Mouse (Mus musculus) granulocyte monocyte progenitor cell, adult 5-6 weeks (primary cell): ENCODE results near the gene Hoxd10. TPM values are rescaled to one million over a fixed set of nuclear protein-coding genes. Genes with fewer than 3 reads are reported as not detected.
A peak's percentile ranks its signal among the peaks of the same experiment; 100 is the strongest.

Experiments
- ATAC-seq: replicated peaks from 2 replicates; pipeline ENCODE4 v1.8.0; 2016; ENCODE audit warnings: mild to moderate bottlenecking, moderate TSS enrichment, inconsistent platforms; ENCODE audit not compliant: poor library complexity, severe bottlenecking
- total RNA-seq, 2 experiments: library from RNA; stranded (forward) in 1 of 2; stranded (reverse) in 1 of 2; fragments of 200-712, 200-1000 nt in 1 of 2; fragments of >200 nt in 1 of 2; fragmentation: Nextera tagmentation in 1 of 2; gene quantifications; 2 replicates each; pipeline ENCODE4 v1.2.3; 2014 to 2017

Gene Hoxd10
- total RNA-seq, 2 experiments from 2014 or later: not detected

DNA sequence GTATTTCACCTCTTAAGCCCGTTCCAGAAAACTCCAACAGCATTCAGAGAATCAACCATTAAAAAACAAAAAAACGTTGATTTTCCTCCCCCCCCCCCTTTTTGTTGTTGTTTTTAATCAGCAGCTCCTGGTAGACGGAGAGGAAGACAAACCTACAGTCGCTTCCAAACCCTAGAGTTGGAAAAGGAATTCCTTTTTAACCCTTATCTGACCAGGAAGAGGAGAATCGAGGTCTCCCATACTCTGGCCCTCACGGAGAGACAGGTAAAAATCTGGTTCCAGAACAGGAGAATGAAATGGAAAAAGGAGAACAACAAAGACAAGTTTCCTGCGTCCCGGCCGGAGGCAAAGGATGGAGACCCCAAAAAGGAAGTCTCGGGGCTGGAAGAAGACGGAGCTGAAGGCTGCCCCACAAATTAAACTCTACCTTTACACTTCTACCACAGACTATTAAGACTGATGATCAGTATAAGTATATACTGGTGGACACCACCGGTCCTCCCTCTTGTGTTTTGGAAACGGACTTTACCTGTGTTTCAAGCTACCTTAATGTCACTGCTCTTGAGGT lies 14.8 kb downstream of the Hoxd10 start:
- no peak for ATAC-seq

DNA sequence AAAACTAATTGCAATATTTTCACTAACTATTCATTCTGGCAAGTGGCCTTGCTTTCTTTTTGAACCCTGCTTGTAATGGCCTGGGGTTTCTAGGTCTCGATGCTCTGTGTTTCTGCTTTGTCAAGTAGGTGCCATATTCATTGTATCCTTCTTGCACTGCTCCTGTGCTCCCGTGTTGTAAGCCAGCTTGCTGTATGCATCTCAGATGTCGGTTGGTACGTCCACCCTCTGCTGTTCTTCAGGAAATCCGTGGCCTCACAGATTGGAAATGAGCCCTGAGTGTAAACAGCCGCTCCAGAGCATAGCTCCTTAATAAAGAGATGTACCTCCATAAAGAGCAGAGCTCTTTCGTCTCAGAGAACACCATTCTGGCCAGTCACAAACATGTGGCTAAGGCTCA lies 15.9 kb downstream of the Hoxd10 start:
- ATAC-seq: no peak

GRCm38 (mm10) chr2:74708676-74709075 lies 17.0 kb downstream of the Hoxd10 start:
- ATAC-seq: no peak

- no peak for ATAC-seq
These were observed 18.0 kb downstream of the Hoxd10 start for GRCm38 (mm10) chr2:74709465-74710419.

- no peak for ATAC-seq
These were observed 19.3 kb downstream of the Hoxd10 start for GRCm38 (mm10) chr2:74710929-74711543.

GRCm38 (mm10) chr2:74711721-74712621 lies 20.2 kb downstream of the Hoxd10 start, which contains the start of the genes Hoxd3 and Hoxd4:
Hoxd3 (plus strand) TSS chr2:74711927.
Hoxd4 (plus strand) TSS chr2:74711929.
- ATAC-seq: no peak

DNA sequence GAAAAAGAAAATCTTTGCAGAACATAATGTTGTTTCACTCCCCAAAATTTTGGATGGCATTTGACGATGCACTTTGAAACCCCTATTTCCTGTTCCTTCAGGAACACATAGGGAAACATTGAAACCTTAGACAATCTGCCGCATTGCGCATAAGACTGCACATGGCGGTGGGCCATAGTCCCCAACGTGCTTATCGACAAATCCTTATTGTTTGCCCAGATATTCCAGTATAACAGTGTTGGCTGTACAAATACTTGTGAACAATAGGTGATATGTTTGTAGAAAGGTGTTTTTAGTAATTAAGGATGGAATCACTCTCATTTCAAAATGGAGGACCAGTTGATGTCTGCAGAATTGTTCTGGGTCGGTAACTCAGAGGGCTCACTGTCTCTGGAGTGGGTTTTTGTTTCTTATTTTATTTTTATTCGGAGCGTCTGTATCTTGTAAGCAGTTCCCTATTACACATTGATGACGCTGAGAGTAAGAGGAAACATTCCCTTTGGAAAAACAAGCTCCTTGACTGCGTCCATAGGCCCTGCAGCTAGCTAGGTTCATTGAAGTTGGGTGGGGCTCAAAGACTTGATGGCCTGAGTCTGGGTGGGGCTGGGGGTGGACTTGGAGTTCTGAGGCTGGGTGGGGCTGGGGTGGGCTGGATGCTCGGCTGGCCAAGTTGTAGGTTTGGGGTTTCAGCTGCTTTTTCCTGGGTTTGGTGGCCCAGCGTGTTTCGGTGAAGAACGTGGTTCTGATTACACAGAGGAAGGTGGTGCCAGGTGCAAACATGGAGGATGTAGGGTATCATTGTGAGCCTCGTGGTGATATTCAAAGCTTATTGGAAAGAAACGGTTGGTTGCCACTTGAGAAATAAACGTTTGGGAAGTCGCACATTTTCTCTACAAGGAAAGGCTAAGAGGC lies 21.8 kb downstream of the Hoxd10 start:
- ATAC-seq: no peak

GRCm38 (mm10) chr2:74714156-74714789 lies 22.5 kb downstream of the Hoxd10 start:
- ATAC-seq: no peak

DNA sequence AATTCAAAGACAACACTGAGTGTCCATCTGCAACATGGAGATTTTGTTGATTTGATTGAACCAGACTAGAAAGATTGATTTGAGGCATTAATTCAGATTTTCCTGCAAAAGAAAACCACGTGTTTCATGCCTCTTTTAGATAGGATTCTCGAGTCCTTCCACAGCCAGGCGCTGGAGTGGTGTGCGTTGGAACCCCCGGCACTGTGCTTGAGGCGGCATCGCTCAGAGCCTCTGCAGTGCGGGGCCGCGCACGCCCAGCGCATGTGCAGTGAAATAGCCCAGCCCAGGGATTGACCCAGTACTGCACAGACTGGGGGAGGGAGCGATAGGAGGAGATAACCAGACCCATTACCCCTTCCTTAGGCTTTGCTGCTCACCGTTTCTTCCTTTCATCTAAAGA lies 23.2 kb downstream of the Hoxd10 start:
- ATAC-seq: no peak

DNA sequence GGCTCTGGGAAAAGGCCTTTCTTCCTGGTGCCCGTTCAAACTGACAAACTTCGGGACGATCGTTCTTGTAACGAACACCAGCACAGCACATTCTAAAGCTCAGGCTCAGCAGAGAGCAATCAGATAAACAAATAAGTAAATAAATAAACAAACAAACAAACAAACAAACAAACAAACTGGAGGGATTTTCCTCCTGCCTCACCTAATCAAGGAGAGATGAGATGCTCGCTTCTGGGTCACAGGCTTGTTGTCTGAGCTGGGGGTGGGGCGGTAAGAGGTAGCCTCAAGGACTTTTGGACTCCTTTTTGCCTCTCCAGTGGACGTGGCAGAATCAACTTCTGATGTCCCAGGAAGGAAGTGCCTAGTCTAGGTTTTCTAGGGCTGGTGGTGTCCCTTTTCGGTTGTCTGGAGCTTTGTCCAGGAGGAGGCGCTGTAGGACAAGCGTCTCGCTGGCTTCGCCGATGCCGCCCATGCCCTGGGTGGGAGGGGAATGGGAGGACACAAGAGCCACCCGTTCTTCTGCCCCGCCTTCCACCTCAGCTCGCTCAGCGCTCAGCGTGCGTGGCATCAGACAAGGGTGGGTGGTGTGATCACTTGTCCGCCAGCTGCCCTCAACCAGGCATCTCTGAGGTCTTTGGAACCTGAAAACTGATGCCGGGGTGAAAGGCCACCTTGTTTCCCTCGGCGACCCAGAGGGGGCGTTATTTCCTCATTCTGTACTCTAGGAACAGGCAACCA lies 23.9 kb downstream of the Hoxd10 start:
- peak; percentile 94 for ATAC-seq

DNA sequence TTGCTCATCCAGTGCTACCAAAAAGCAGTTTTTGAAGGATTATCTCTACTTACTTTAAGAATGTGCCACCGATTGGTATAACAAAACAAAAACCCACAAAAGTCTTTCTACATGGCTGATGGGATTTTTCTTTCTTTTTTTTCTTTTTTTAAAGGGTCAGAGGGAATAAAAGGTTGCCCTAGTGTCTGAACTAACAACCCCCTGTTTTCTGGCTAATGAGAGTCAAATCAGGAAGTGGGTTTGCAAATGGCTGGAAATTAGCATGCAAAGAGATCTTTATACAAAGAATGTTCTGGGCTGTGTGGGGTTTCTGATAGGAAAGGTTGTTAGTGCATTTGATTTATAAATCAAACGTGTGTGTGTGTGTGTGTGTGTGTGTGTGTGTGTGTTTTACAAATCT lies 28.7 kb downstream of the Hoxd10 start:
- no peak for ATAC-seq

GRCm38 (mm10) chr2:74720955-74721491 lies 29.3 kb downstream of the Hoxd10 start:
- ATAC-seq: no peak

- no peak for ATAC-seq
These were observed 30.2 kb downstream of the Hoxd10 start for GRCm38 (mm10) chr2:74721882-74722281.

- ATAC-seq: no peak
These were observed 31.2 kb downstream of the Hoxd10 start for GRCm38 (mm10) chr2:74722949-74723348.

GRCm38 (mm10) chr2:74724244-74725015 lies 32.7 kb downstream of the Hoxd10 start:
- peak; percentile 37; the same call in 1 of the 2 replicates for ATAC-seq

GRCm38 (mm10) chr2:74725171-74725570 lies 33.4 kb downstream of the Hoxd10 start:
- ATAC-seq: no peak

DNA sequence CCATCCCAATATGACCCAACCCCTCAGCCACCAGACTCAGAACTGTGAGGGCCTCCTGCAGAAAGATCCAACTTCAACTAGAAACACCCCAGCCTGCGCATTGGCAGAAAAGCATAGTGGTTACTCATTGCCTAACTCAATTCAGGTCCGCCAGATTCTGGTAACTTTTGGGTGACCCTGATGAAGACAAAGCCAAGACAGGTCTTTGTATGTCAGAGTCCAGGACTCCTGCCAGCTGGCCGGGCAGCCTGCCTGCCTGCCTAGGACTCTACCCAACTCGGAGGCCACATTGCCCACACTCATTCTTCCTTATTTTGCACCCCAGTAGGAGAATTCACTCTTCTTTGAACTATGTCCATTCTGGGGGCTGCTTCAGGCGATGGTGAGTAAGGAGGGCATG lies 34.8 kb downstream of the Hoxd10 start, which contains the start of gene Gm28230:
Gm28230 (plus strand) TSS at position 178 of the 400 bp plus-strand sequence.
- no peak for ATAC-seq
